Mouse (Mus musculus) erythroblast, adult 5-6 weeks (primary cell): Measurements from ENCODE around the gene Cox7a2l. TPM values are rescaled to one million over a fixed set of nuclear protein-coding genes. Genes with fewer than 3 reads are reported as not detected.

Source experiments
- ATAC-seq: replicated peaks from 2 replicates; pipeline ENCODE4 v1.8.0; 2016; ENCODE audit warnings: moderate number of reproducible peaks, mild to moderate bottlenecking, moderate TSS enrichment, inconsistent platforms; ENCODE audit not compliant: poor library complexity, low FRiP score, severe bottlenecking
- total RNA-seq, 2 experiments: library from RNA; stranded (forward) in 1 of 2; stranded (reverse) in 1 of 2; fragments of 150-400 nt in 1 of 2; fragments of 200-764, 138-1000 nt in 1 of 2; gene quantifications; 2 replicates each; pipeline versions ENCODE4 v1.2.3 to v1.2.4; 2015 to 2017; ENCODE audit warnings: low replicate concordance in 2 of 2

Cox7a2l gene
- total RNA-seq, 2 experiments from 2014 or later, result 57.4 to 92.8 TPM

DNA sequence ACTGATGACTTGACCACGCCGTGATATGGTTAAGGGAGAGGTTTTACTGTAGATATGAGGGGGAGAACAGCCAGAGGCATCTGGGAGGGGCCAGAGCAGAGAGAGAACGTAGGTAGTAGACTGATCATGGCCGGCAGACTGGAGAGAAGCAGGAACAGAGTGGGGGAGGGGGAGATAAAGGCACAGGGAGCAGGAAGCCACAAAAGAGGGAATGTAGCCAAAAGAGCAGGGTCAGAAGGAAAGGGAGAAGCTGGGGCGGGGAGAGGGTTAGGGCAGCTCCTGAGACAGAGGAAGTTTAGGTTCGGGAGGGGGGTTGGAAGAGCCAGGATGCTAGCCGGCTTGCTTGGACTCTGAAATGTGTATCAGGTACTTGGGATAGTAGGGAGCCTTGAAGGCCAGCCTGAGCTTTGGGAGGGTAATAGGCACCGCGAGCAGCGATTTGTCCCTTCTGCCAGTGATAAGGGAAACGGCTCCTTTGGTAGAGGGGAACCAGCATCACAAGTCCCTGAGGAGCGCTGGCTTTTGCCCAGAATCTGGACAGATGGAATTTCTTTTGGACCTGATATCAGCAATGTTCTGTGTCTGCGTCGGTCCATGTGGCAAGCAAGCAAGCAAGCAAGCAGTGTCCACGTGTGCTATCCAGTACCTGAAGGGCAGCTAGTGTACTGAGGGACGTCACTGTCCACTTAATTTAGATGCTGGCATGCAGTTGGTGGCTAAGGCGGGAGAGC lies 10.7 kb upstream of the Cox7a2l start:
- ATAC-seq, result no peak

- no peak for ATAC-seq
These were observed 9.7 kb upstream of the Cox7a2l start for GRCm38 (mm10) chr17:83526624-83527532.

- no peak for ATAC-seq
These were observed 9.0 kb upstream of the Cox7a2l start for GRCm38 (mm10) chr17:83526091-83526561.

GRCm38 (mm10) chr17:83525596-83525995 lies 8.5 kb upstream of the Cox7a2l start:
- no peak for ATAC-seq

- no peak for ATAC-seq
These were observed 7.6 kb upstream of the Cox7a2l start for GRCm38 (mm10) chr17:83524753-83525152.

GRCm38 (mm10) chr17:83522590-83523379 lies 5.7 kb upstream of the Cox7a2l start:
- ATAC-seq, result no peak

DNA sequence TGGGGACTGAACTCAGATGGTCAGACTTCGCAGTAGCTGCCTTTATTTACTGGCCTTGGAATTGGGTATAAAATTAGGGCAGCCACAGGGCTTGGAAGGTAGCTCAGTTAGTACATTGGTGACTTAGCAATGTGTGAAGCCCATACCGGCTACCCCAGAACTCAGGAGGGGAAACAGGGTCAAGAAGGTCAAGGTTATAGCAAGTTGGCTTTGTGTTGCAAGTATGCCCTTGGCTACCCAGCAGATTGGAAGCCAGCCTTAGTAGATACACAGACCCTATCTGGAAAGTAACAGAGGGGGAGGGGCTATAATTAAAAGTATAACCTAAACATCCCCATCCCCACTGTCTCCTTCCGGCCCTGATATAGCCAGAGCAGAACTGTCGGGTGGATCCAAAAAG lies 4.8 kb upstream of the Cox7a2l start:
- no peak for ATAC-seq

DNA sequence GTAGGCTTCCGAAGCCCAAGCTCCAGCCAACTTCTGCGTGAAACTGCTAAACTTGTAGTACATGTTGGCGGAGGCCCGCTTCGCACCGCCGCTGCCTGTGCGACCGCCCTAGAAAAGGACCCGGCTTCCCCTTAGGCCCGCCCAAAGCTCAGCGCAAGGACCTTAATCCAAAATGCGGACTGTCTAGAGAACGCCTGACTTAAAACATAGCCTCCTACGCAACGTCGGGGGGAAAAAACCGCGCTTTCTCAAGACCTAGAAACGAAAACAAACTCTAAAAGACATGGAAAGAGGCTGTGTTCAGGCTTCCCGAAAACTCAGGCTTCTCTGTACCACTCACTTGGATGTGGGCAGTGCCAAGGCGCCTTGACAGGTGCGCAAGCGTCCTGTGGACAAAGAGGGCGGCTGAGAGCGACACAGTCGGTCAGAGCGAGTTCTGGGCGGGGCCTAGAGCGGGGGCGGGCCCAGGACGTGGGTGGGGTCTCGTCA lies 2.9 kb downstream of the Cox7a2l start:
- ATAC-seq, result peak; percentile 97

DNA sequence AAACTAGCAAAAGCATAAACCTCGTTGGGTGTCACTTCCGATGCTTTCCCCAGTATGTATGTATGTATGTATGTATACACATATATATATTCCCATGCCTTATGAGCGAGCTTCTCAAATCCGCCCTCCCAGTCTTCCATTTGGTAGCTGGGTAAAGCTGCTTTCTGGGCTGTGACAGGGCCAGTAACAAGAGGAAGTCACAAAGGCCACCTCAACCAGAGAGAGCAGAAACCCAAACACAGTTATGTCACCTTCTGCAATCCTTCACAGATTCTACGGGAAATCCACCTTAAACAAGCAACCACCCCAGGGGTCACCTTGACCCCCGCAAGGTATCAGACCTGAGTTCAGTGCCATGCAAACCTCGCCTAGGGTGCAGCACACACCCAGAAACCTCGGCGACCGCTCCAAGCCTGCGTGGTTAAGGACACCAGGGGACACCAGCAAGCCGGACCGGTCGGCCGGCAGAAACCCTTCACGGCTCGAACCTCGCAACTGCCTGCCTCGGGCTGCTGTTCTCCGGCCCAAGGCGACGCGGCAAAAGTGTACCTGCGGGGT lies 3.4 kb downstream of the Cox7a2l start:
- ATAC-seq, result peak; percentile 65

- no peak for ATAC-seq
These were observed 5.0 kb downstream of the Cox7a2l start for GRCm38 (mm10) chr17:83512130-83512529.

DNA sequence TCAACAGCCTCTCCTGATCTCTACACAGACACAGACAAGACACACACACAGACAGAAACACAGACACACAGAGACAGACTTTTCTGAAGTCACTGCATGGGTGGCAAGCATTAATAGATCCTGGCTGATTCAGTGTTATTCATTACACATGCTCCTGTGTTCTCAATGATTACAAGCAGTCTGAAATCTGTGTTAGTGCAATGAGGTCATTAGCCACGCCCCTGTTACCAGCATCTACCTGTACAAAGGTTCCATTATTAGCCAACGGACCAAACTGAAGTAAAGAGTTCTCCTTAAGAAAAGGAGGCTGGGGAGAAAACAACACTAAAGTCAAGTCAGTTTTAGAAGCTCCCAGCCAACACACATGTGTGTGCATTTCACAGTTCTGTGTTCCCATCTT lies 13.4 kb downstream of the Cox7a2l start:
- no peak for ATAC-seq

GRCm38 (mm10) chr17:83499692-83500091 lies 17.4 kb downstream of the Cox7a2l start:
- no peak for ATAC-seq

DNA sequence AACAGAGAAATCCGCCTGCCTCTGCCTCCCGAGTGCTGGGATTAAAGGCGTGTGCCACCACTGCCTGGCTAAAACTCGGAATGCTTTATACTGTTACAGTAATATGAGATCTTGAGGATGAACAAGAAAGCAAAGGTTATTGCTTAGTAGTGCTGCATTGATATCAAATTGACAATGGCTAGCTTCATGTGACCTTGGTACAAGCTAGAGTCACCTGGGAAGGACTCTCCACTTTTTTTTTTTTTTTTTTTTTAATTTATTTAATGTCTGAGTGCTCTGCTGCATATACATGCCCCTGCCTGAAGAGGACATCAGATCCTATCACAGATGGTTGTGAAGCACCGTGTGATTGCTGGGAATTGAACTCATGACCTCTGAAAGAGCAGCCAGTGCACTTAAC lies 18.2 kb downstream of the Cox7a2l start:
- ATAC-seq, result no peak

DNA sequence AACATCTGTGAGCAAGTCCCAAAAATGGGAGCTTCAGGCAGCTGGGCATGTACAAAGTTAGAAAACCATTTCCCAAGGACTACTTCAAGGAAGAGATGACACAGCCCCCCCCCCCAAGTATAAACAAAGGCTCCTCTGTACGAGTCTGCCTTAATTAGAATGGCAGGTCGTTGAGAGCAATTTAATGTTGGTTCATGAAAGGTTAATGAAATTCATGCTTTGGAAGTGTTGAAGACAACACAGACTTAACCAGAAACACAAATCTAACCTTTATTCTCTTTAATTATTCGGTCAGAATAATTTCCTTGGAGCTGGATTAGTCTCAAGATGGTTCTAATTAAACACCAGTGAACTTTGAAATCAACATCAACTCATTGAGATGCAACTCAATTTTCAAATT lies 29.4 kb downstream of the Cox7a2l start:
- no peak for ATAC-seq

- ATAC-seq, result no peak
These were observed 33.3 kb downstream of the Cox7a2l start for GRCm38 (mm10) chr17:83483784-83484183.

GRCm38 (mm10) chr17:83482817-83483536 lies 34.2 kb downstream of the Cox7a2l start:
- ATAC-seq, result no peak

- ATAC-seq, result no peak
These were observed 35.6 kb downstream of the Cox7a2l start for GRCm38 (mm10) chr17:83481551-83481950.

DNA sequence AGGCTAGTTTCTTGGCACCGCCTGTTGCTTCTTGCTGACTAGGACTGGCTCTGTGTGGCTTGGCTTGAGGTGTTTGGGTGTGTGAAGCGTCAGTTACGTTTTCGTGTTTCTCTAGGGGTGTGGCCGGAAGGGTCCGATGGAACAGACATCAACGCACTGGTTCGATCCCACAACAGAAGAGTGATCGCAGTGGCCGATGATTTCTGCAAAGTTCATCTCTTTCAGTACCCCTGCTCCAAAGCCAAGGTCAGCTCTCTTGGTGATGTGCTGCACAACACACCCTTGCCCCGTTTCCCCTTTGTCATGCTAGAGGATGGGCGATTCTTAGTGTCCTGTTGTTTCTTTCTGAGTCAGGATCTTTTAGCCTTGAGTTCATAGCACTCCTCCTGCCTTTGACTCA lies 40.0 kb downstream of the Cox7a2l start:
- no peak for ATAC-seq

- no peak for ATAC-seq
These were observed 47.5 kb downstream of the Cox7a2l start for GRCm38 (mm10) chr17:83469586-83469985.
